Mouse (Mus musculus) embryonic facial prominence, embryonic 11.5 days (tissue): ENCODE measurements at regions not wholly inside any gene's neighbourhood (a gene's known extent, or its start where the extent isn't known, plus 50 kb on each side); places are given as distances from the start of the nearest gene placed in this dataset.

ENCODE experiments used
- ATAC-seq: fragments of 200-750 bp; cut with Nextera tagmentation; replicated peaks from 2 replicates; pipeline ENCODE4 v1.8.0; 2017; ENCODE audit warnings: low read depth; ENCODE audit not compliant: insufficient number of reproducible peaks, low FRiP score, low TSS enrichment
- DNase-seq: peaks from one replicate; pipeline ENCODE4 v3.0.0-alpha.2; 2015; ENCODE audit warnings: low spot score
- H3K27ac ChIP-seq: fragments of 300-500 bp; sonication (generic); replicated peaks from 2 replicates; pipeline ENCODE4 v1.5.1; 2014; ENCODE audit warnings: mild to moderate bottlenecking, low read depth, low read length, control low read depth
- H3K27me3 ChIP-seq: fragments of 300-500 bp; sonication (generic); 2 replicates; pipeline ENCODE4 v1.6.1; 2014; ENCODE audit warnings: mild to moderate bottlenecking, low read length, moderate library complexity, mixed read lengths; ENCODE audit not compliant: control insufficient read depth, insufficient read depth
- H3K36me3 ChIP-seq: fragments of 300-500 bp; sonication (generic); replicated peaks from 2 replicates; pipeline ENCODE4 v1.6.1; 2014; ENCODE audit warnings: low read depth, mild to moderate bottlenecking, low read length, moderate library complexity, mixed read lengths; ENCODE audit not compliant: control insufficient read depth, insufficient read depth
- H3K4me1 ChIP-seq: fragments of 300-500 bp; sonication (generic); 2 replicates; pipeline ENCODE4 v1.6.1; 2014; ENCODE audit warnings: low read length, mixed read lengths; ENCODE audit not compliant: control insufficient read depth, insufficient read depth
- H3K4me2 ChIP-seq: fragments of 300-500 bp; sonication (generic); 2 replicates; pipeline ENCODE4 v1.6.1; 2014; ENCODE audit warnings: low read depth, mild to moderate bottlenecking, control low read depth, low read length, moderate library complexity
- H3K4me3 ChIP-seq: fragments of 300-500 bp; sonication (generic); 2 replicates; pipeline ENCODE4 v1.5.1; 2014; ENCODE audit warnings: low read depth, low read length, control low read depth
- H3K9ac ChIP-seq: fragments of 300-500 bp; sonication (generic); replicated peaks from 2 replicates; pipeline ENCODE4 v1.6.1; 2014; ENCODE audit warnings: mild to moderate bottlenecking, control low read depth, low read length
- H3K9me3 ChIP-seq: fragments of 300-500 bp; sonication (generic); replicated peaks from 2 replicates; pipeline ENCODE4 v1.6.1; 2016; ENCODE audit warnings: mild to moderate bottlenecking, low read length, inconsistent platforms, mixed read lengths; ENCODE audit not compliant: control insufficient read depth
- WGBS: fragments of 180-500 bp; shearing (Covaris S2); extraction: QIAGEN DNeasy Blood & Tissue Kit; methylation state at CpG from one replicate; pipeline ENCODE4 v1.1.7; 2014; 5-methylcytosine and 5-hydroxymethylcytosine counted together

GRCm38 (mm10) chr1:176348129-176348528 is 73.0 kb upstream of the Pld5 start:
- H3K4me3 ChIP-seq = no peak overlapping the region
- ATAC-seq (no peak), DNase-seq (no peak)
- no peak overlapping the region for H3K27ac ChIP-seq
- no peak overlapping the region for H3K9ac ChIP-seq
- no peaks in the 10 kb centered on the region for H3K27me3 ChIP-seq
- no peaks in the 10 kb centered on the region for H3K4me1 ChIP-seq
- H3K36me3 ChIP-seq = no peaks in the 10 kb centered on the region
- 82% methylated on average over 3 of the region's 3 CpGs for WGBS
- no peaks in the 10 kb centered on the region for H3K9me3 ChIP-seq
- H3K4me2 ChIP-seq = no peak overlapping the region

DNA sequence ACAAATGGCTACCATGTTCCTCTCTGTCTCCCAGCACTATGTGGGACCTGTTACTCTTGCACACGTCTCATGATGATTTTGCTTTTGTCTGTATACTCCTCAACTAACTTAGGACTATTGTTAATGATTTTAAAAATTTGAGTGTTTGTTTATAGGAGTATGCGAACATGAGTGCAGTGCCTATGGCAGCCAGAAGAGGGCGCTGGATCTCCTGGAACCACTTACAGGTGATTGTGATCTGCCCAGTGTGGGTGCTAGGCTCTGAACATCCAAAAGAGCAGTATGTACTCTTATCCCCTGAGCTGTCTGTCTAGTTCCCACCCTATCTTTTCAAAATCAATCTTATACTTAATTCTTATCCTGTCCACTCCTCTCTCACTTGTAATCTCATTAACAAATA is 56.2 kb upstream of the Pld5 start:
- Histone ChIP-seq H3K4me2 (no peak overlapping the region), H3K36me3 (no peaks in the 10 kb centered on the region), H3K27me3 (no peaks in the 10 kb centered on the region), H3K4me1 (no peaks in the 10 kb centered on the region), H3K9me3 (no peaks in the 10 kb centered on the region), H3K4me3 (no peak overlapping the region), H3K27ac (no peak overlapping the region), H3K9ac (no peak overlapping the region)
- DNase-seq (no peak), ATAC-seq (no peak)
- 71% methylated on average over 3 of the region's 3 CpGs for WGBS
